Mouse (Mus musculus) brain, embryonic 18.5 days (tissue): ENCODE results near the gene Pcif1.
"Not testable (repeated sequence)": the region's sequence is repeated elsewhere in the genome, so short reads cannot be mapped to it uniquely, and the experiment has no call there.

Source experiments
- DNase-seq: peaks from one replicate; pipeline ENCODE4 v3.0.0-alpha.2; 2012; ENCODE audit warnings: low read depth, low spot score

Gene Pcif1

GRCm38 (mm10) chr2:164866741-164867551 lies 12.2 kb upstream of the Pcif1 start:
- DNase-seq, result no peak

- no peak for DNase-seq
Measured at GRCm38 (mm10) chr2:164867566-164867965, 11.5 kb upstream of the Pcif1 start.

GRCm38 (mm10) chr2:164868491-164868890 lies 10.6 kb upstream of the Pcif1 start:
- DNase-seq, result no peak

- DNase-seq, result no peak
Measured at GRCm38 (mm10) chr2:164871602-164872303, 7.4 kb upstream of the Pcif1 start.

- no peak for DNase-seq
Measured at GRCm38 (mm10) chr2:164873621-164874020, 5.5 kb upstream of the Pcif1 start.

- no peak for DNase-seq
Measured at GRCm38 (mm10) chr2:164874239-164874769, 4.8 kb upstream of the Pcif1 start.

GRCm38 (mm10) chr2:164875648-164876047 lies 3.5 kb upstream of the Pcif1 start:
- DNase-seq, result not testable (repeated sequence)

GRCm38 (mm10) chr2:164877376-164878215 lies 1.5 kb upstream of the Pcif1 start:
- not testable (repeated sequence) for DNase-seq

GRCm38 (mm10) chr2:164878509-164879227 lies 436 bp upstream of the Pcif1 start:
- DNase-seq, result no peak

GRCm38 (mm10) chr2:164879568-164880277 lies 619 bp downstream of the Pcif1 start:
- peak; percentile 87 for DNase-seq

- no peak for DNase-seq
Measured at GRCm38 (mm10) chr2:164882619-164883018, 3.5 kb downstream of the Pcif1 start.

GRCm38 (mm10) chr2:164885788-164886187 lies 6.7 kb downstream of the Pcif1 start:
- DNase-seq, result no peak

- DNase-seq, result no peak
Measured at GRCm38 (mm10) chr2:164886617-164887016, 7.5 kb downstream of the Pcif1 start.

GRCm38 (mm10) chr2:164888996-164889395 lies 9.9 kb downstream of the Pcif1 start:
- DNase-seq, result no peak

GRCm38 (mm10) chr2:164889960-164890359 lies 10.9 kb downstream of the Pcif1 start:
- DNase-seq, result no peak

GRCm38 (mm10) chr2:164890411-164891049 lies 11.4 kb downstream of the Pcif1 start:
- no peak for DNase-seq

- DNase-seq, result no peak
Measured at GRCm38 (mm10) chr2:164891056-164891834, 12.1 kb downstream of the Pcif1 start.

GRCm38 (mm10) chr2:164891908-164892695 lies 13.0 kb downstream of the Pcif1 start:
- no peak for DNase-seq
